ENCODE assay signal across 8 mouse cellular contexts in genomic region chr13:21831418-21832394, GRCm38 (mm10). TPM values are rescaled to one million over a fixed set of nuclear protein-coding genes. Genes with fewer than 3 reads are reported as not detected.
A peak's percentile ranks its signal among the peaks of the same experiment; 100 is the strongest.
DNase-seq lines count a peak whose midpoint lies in the region; ATAC-seq and TF ChIP-seq lines count a peak whose summit lies in the region.
"Not testable (repeated sequence)": the region's sequence is repeated elsewhere in the genome, so short reads cannot be mapped to it uniquely, and the experiment has no call there.

TSS of gene Hist1h4n (minus strand) at chr13:21832196.

- H3K27ac ChIP-seq in MEL (ENCODE audit: control insufficient read depth, low read depth, low read length), result peak within 1 kb of the TSS; percentile 28; the same call in 1 of the 2 replicates
- H3K27ac ChIP-seq in hindbrain, embryonic 12.5 days, result not testable (repeated sequence)
- H3K27ac ChIP-seq in liver, embryonic 15.5 days (replicated peaks), result peak within 1 kb of the TSS; percentile 81

- TF ChIP-seq RAD21 in MEL (IDR thresholded peaks at IDR 0.05; ENCODE audit: low read depth, low read length), result not testable (repeated sequence)

- H3K79me2 ChIP-seq in MEL (ENCODE audit: control insufficient read depth, insufficient read depth, low read length, poor library complexity); myocyte (ENCODE audit: control insufficient read depth, insufficient read depth): not testable (repeated sequence)

- not testable (repeated sequence) for H3K27me3 ChIP-seq in MEL (ENCODE audit: control insufficient read depth in 1 of 2, insufficient read depth in 2 of 2, low read length in 2 of 2); hindbrain, embryonic 12.5 days; liver, embryonic 15.5 days; myocyte (ENCODE audit: control insufficient read depth, insufficient read depth, insufficient read length)

- H3K36me3 ChIP-seq in MEL (ENCODE audit: control insufficient read depth in 1 of 2, insufficient read depth in 2 of 2, low read length in 2 of 2); hindbrain, embryonic 12.5 days; liver, embryonic 15.5 days (replicated peaks); myocyte (ENCODE audit: control insufficient read depth, insufficient read depth): not testable (repeated sequence)

- not testable (repeated sequence) for H3K4me1 ChIP-seq in MEL (ENCODE audit: control insufficient read depth in 1 of 2, insufficient read depth in 2 of 2, low read length in 2 of 2); hindbrain, embryonic 12.5 days
- peaks cover 15% of the 10 kb centered on the region for H3K4me1 ChIP-seq in liver, embryonic 15.5 days (replicated peaks)

- not testable (repeated sequence) for H3K9ac ChIP-seq in MEL (ENCODE audit: control insufficient read depth, low read depth, low read length, poor library complexity, severe bottlenecking); hindbrain, embryonic 12.5 days; liver, embryonic 15.5 days

- peak; percentile 20 to 51; a peak in 2 of 4 replicates for TF ChIP-seq POLR2A in MEL (IDR thresholded peaks at IDR 0.05; ENCODE audit: control insufficient read depth in 1 of 2, insufficient read depth in 1 of 2, low read depth in 1 of 2, low read length in 2 of 2, poor library complexity in 1 of 2)
- not testable (repeated sequence) for TF ChIP-seq POLR2A in myocyte (IDR thresholded peaks at IDR 0.05; ENCODE audit: insufficient read length, low read depth)

- under 1% methylated on average over 29 of the region's 58 CpGs for WGBS in hindbrain, embryonic 12.5 days
- 0% methylated on average over 24 of the region's 58 CpGs for WGBS in liver, embryonic 15.5 days (ENCODE audit: insufficient replicate concordance)

- not testable (repeated sequence) for H3ac ChIP-seq in myocyte (ENCODE audit: control insufficient read depth, insufficient read length)

- H3K4me3 ChIP-seq in MEL (ENCODE audit: control insufficient read depth in 1 of 2, insufficient read depth in 1 of 2, low read depth in 2 of 2, low read length in 2 of 2); hindbrain, embryonic 12.5 days; myocyte: not testable (repeated sequence)
- H3K4me3 ChIP-seq in liver, embryonic 15.5 days (replicated peaks), result peak within 1 kb of the TSS; percentile 37

- peak; percentile 55 for ATAC-seq in common myeloid progenitor, adult 5-6 weeks (replicated peaks; ENCODE audit: low read depth, poor library complexity, severe bottlenecking)
- peak; percentile 83 for ATAC-seq in hindbrain, embryonic 12.5 days (ENCODE audit: low FRiP score)
- ATAC-seq in liver, embryonic 15.5 days (ENCODE audit: insufficient read depth), result peak; percentile 63

- not testable (repeated sequence) for H3K9me3 ChIP-seq in MEL (replicated peaks; ENCODE audit: insufficient read depth, low read length); hindbrain, embryonic 12.5 days (replicated peaks); liver, embryonic 15.5 days (replicated peaks)

- DNase-seq in MEL (ENCODE audit: low read depth, low spot score); gastrocnemius, postnatal 10 days: not testable (repeated sequence)
- peak; percentile 27 to 38 for DNase-seq in layer of hippocampus, adult 8-10 months (ENCODE audit: low spot score in 2 of 2)
- DNase-seq in testis, postnatal 14 days (ENCODE audit: low spot score), result peak; percentile 72

- H3K4me2 ChIP-seq in hindbrain, embryonic 12.5 days (replicated peaks), result peak within 1 kb of the TSS; percentile 37
- H3K4me2 ChIP-seq in liver, embryonic 15.5 days, result peak within 1 kb of the TSS; percentile 50
- not testable (repeated sequence) for H3K4me2 ChIP-seq in myocyte (ENCODE audit: low read depth)

- not testable (repeated sequence) for TF ChIP-seq EP300 in MEL (IDR thresholded peaks at IDR 0.05; ENCODE audit: low read depth in 1 of 2, low read length in 2 of 2)

- not testable (repeated sequence) for TF ChIP-seq CTCF in MEL (IDR thresholded peaks at IDR 0.05 in 2 of 3, conservative IDR thresholded peaks at IDR 0.05 in 1 of 3; ENCODE audit: control insufficient read depth in 1 of 3, insufficient read depth in 1 of 3, low read depth in 2 of 3, low read length in 3 of 3, poor library complexity in 1 of 3, severe bottlenecking in 1 of 3)

TF ChIP-seq in MEL, 35 proteins besides CTCF, POLR2A, EP300 and RAD21:
- 0 out of 2 replicates have a peak, but pooled peaks have one; percentile 41 for TF ChIP-seq ZMIZ1 (IDR thresholded peaks at IDR 0.05; ENCODE audit: low read depth, low read length)

RNA-seq across cellular contexts. Expression of gene Hist1h4n, which starts in this region (rescaled TPM):
- 9,853 and 10,418 TPM in 2 replicates for total RNA-seq in MEL (2012; rRNA removed)
- polyA plus RNA-seq in MEL (2012; ENCODE audit: insufficient read depth in 1 of 2, insufficient read length in 2 of 2, low read depth in 1 of 2, low replicate concordance in 2 of 2, missing spikeins in 1 of 2) (1 to 10 TPM in 1 of 2 experiments, not detected in 1; 9.0 TPM), myocyte (2012; fragmentation: generic; extraction: Trizol) (19.7 TPM)
- 2,940 and 3,195 TPM in 2 replicates for total RNA-seq in common myeloid progenitor, adult 5-6 weeks (2017)
- total RNA-seq in gastrocnemius, postnatal 10 days (2021), result 10 to 100 TPM; 17.9 to 46.6 TPM
- 6.2 and 10.1 TPM in 2 replicates for polyA plus RNA-seq in hindbrain, embryonic 12.5 days (2016; fragmentation: Nextera tagmentation; extraction: Ambion mirVana)
- 10 to 100 TPM in 3 of 4 experiments, not detected in 1; 11.4 to 41.9 (median 29.6) TPM for total RNA-seq in layer of hippocampus, adult 8-10 months (2022)
- 26.6 and 33.7 TPM in 2 replicates for polyA plus RNA-seq in liver, embryonic 15.5 days (2015; fragmentation: Nextera tagmentation; extraction: Ambion mirVana)

Comparison
In these comparisons a context has a peak if more than half of its experiments do, and no peak if none do; other contexts are left out.
1. RNA of gene Hist1h4n (total RNA-seq): 9,853 to 10,418 TPM in MEL and 2,940 to 3,195 TPM in common myeloid progenitor, adult 5-6 weeks; 17.9 to 46.6 TPM in gastrocnemius, postnatal 10 days and 11.4 to 41.9 TPM in layer of hippocampus, adult 8-10 months; every median in the first group is over 10 times any median in the second.
2. Peak in every context shown above with its lines, with median percentiles within 50 percentile points of each other: ATAC-seq.